Mouse (Mus musculus) c-Kit-positive CD71-negative TER-119-negative erythroid progenitor cells, embryonic 14.5 days (primary cell): Measurements from ENCODE around the gene Brd1.

Experiments
- DNase-seq: peaks from one replicate; pipeline ENCODE4 v3.0.0-alpha.2; 2013; ENCODE audit warnings: low read depth

The Brd1 gene

DNA sequence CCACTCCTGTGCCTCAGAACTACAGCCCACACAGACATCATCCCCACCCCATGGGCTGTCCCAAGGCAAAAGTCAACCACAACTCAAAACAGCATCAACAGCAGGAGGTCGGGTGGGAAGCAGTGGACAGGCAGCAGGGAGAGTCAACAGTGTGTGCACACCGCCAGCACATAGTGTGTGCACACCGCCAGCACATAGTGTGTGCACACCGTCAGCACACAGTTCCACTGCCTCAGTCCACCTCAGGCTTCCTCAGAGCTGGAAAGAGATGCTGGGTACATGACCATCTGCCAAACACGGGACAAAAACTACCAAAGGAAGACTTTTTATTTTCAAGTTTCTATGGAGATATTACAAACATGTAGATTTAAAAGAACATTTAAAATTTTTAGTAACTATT is 47.3 kb downstream of the Brd1 start:
- no peak for DNase-seq

DNA sequence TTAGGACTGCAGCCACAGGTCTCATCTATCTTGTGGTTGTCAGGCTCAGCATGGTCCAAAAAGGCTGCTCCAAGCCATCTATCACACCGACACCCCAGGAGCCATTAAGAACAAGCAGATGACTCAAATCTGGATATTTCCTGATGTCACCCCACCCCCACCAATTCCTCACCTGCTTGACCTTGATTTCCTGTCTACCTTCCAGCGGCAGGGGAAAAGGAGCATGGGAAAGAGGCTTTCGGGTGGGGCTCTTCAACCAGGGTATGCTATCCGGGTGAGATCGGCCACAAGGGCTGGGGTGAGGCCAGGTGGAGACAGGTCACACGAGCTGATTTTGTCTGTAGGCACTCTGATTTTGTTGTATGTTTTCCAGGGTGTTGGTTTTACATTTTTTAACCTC is 50.0 kb downstream of the Brd1 start:
- no peak for DNase-seq

DNA sequence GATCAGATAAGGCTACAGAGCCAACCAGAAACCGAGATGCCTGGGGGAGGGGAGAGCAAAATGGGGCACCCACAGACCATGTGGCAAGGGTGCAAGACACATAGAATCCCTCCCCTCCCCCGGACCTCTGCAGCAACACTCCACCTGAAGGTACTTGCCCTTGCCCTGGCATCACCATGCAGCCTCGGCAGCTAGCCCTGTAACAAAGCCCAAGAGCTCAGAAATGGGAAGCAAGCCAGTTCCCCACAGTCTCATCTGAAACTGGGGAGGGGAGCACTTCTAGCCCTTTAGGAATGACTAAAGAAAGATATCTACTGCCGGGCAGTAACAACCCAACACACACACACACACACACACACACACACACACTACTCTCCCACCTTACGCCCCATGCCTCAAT is 53.1 kb downstream of the Brd1 start:
- no peak for DNase-seq

DNA sequence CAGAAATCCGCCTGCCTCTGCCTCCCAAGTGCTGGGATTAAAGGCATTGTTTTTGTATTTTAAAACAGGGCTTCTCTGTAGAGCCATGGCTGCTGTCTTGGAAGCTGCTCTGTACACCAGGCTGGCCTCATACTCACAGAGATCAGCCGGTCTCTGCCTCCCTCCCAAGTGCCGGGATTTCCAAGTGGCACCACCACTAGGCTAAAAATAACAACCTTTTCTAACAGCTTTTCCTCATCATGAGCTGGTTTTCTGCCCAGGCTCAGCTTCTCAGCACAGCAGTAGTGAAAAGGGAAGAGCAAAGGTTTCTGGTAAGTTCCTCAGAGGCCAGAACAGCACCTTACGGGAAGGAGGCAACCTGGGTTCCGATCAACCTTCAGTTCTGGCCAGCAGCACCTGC is 56.5 kb downstream of the Brd1 start:
- DNase-seq, result no peak

DNA sequence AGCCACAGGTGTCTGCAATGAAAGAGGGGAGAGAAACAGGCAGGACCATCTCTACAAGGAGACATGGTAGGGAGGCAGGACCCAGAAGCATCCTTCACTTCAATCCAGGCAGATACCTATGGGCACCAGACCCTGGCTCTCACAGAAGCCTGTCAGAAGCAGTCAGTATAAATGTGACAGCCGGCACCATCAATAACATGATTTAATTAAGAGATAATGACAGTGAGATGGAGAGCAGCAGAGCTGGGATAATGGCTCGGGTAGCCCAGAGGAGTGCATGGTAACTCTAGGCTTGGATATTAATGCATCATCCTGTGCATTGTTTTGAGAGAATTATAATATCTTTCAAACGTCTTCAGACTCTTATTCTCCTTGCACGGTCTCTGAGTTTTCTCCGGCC is 58.0 kb downstream of the Brd1 start:
- DNase-seq, result no peak

DNA sequence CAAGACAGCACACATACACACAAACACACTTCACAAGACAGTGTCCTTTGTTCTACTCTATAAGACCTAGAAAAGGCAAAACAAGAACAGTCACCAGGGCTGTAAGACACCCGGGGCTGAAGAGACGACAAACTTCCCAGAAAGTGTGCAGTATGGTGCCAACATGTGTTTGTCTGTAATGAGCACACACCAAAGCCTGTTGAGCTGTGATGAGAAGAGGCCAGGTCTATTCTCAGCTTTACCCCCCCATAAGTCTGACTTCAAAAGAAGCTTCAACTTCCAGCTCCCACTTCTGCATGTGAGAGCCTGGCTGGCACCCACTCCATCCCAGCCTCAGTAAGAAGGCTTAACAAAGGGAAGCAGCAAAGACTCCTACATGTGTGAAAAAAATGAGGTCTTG is 65.3 kb downstream of the Brd1 start:
- no peak for DNase-seq

DNA sequence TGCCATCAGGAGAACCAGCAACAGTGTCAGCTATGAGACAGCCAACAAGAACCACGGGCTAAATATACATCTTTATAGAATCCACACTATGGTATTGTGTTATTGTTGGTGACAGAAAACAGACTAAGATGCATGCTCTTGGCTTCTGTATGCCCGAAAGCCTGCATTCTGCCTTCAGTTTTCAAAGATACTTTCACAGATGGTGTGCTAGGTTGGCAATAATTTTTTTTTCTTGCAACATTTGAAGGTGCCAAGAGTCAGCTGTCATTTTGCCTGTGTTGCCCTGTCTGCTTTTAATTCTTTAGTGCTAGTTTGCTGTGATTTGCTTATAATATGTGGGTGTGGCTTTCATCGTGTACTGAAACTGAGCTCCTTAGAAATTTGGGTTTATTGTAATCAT is 66.4 kb downstream of the Brd1 start:
- no peak for DNase-seq

DNA sequence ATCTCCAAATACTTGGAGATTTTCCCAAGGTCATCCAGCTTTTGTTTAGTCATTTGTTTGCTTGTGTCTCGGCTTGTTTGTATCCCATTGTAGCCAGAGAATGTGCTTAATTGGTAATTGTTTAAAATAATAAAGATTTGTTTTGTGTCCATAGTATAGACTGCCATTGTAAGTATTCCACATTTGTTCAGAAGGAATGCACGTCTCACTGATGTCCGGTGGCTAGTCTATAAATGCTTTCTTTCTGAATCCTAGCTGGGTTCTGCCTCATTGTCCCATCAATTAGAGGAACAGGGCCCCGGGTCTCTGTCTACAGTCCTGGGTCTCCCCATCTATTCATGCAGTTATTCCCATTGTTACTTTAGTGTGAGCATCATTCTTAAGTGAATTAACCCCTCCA is 68.2 kb downstream of the Brd1 start:
- DNase-seq, result no peak

DNA sequence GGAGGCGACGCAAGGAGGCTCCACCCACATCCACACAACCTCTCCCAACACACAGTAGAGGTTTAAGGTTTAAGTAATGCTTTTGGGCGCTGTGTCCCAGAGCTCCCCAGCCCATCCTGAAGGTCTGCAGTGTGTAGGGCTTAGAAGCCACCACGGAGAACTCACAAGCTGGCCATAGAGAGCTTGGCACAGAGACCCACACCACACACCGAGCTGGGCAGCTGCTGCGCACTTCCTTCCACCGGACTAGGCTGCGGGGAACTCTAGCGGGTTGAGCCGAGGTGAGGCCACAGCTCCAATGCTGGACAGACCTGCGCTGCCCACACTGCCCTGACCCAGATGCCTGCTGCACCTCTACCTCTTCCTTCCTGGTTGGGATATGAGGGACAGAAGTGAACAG is 71.0 kb downstream of the Brd1 start:
- no peak for DNase-seq

DNA sequence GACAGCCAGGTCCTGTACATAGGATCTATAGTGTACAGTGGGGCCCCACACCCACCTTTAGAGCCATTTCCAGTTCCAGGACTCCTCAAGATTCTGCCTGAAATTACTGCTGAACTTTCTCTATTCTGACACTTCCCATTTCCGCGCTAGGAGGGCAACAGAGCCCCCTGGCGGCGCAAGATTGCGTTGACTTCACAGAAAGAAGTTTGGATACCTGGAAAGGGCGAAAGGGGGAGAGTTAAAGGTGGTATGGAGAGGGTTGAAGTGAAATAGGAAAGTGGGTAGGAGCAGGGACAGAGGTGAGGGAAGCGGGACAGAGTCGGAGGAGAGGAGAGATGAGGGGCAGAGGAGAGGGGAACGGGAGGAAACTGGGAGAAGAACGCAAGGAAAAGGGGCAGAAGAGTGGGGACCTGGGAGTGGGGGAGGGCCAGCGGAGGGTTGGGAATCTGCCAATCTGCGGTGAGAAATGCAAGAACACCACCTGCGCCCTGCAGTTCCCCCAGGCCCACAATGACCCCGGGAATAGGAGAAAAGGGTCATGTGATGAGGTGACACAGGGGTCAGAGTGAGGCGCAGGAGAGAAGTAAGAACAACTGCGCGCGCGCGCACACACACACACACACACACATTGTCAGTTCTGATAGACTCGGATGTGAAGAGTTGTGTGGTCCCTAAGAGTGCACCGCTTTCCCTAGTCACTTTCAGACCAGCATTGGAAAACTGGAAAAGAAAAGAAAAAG is 71.8 kb downstream of the Brd1 start:
- peak; percentile 36 for DNase-seq

DNA sequence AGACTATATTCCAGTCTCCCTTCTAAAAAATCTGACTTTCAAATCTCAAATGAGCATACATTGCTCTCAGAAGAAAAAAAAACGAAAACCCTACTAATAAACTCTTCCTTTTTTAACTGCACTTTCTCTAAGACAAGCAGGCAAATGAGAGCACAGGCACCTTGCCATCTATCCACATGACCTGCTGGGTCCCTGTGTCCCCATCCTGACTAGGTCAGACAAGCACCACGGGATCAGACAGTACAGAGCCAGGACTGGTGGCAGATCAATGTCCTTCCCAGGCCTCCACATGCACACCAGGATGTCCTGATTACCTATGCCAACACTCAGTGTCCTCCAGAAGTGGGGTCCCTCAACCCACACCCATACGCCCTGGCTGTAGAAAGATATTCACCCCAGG is 72.4 kb downstream of the Brd1 start:
- no peak for DNase-seq

DNA sequence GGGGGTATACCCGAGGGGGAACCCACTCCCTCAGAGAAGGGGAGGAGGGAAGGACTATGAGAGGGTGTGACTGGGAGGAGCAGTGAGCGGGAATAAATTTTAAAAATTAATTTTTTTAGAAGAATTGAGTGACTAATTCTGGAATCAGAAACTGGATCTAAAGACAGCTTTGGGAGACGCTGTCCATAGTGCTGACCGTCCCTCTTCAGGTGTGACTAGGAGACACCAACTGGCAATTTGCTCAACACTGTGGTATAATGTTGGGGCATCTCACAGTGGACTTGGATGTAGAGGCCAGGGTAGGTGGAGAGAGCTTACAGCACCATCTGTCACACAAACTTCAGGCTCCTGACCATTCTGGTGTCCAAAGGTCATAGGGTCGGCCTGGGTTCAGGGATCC is 82.0 kb downstream of the Brd1 start:
- no peak for DNase-seq

DNA sequence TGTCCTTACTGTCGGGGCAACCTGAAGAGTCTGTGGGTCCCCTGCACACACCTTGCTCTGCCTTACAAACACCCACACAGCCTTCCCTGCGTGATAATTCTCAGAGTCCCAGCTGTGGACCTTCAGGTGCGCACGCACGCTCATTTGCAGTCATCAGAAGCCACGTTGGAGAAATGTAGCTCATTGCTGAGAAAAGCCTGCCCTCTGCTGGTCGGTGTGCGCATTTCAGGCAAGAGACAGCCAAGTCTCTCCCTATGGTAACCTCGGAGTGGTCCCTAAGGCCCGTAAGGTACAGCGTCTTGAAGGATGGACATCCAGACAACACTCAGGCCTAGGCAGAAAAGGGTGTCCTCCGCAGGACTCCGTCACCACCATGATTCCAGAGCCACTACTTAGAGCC is 83.0 kb downstream of the Brd1 start:
- DNase-seq, result peak; percentile 40
